Mouse (Mus musculus) heart, postnatal 0 days (tissue): Measurements from ENCODE around the gene Psmd8.

Experiments
- CTCF ChIP-seq: IDR thresholded peaks from 2 replicates; pipeline ENCODE4 v1.5.1; 2016; ENCODE audit warnings: antibody characterized with exemption, control low read depth, low read depth
- EP300 ChIP-seq: IDR thresholded peaks from 2 replicates; pipeline ENCODE4 v1.6.1; 2016; ENCODE audit warnings: antibody characterized with exemption, low read depth

DNA sequence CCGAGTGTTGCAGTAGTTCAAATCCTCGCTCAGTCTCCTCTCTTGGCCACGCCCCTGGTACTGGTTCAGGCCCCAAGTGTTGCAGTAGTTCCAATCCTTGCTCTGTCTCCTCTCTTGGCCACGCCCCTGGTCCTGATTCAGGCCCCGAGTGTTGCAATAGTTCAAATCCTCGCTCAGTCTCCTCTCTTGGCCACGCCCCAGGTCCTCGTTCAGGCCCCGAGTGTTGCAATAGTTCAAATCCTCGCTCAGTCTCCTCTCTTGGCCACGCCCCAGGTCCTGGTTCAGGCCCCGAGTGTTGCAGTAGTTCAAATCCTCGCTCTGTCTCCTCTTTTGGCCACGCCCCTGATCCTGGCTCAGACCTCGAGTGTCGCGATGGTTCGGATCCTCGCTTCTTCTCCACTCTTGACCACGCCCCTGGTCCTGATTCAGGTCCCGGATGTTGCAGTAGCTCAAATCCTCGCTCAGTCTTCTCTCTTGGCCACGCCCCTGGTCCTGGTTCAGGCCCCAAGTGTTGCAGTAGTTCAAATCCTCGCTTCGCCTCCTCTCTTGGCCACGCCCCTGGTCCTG is 31.8 kb upstream of the Psmd8 start:
- TF ChIP-seq EP300 (no peak), CTCF (no peak)
